Mouse (Mus musculus) frontal cortex, postnatal 10 days (tissue): Measurements from ENCODE around the gene Dph1.
"Not testable (repeated sequence)": the region's sequence is repeated elsewhere in the genome, so short reads cannot be mapped to it uniquely, and the experiment has no call there.

ENCODE experiments used
- DNase-seq, 2 experiments: peaks; one replicate each; pipeline ENCODE4 v3.0.0; 2022; ENCODE audit warnings: low spot score in 2 of 2, mixed read lengths in 1 of 2

The Dph1 gene

DNA sequence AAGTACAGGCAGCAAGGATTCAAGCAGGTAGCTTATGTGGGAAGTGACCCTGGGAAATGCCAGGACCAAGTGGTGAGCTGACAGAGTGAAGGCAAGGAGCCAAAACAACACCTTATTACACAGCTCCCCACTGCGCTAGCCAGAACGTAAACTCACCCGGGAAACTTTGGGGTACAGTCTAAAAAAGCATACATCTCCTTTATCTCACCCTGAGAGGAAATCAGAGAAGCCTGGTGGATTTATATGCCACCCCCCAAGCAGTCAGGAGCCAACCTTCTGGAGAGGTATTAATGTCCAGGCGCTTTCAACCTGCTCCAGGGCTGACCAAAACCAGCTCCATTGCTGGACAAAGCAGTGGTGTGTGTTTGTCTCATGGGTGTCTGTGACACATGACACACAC lies 12.9 kb upstream of the Dph1 start:
- no peak for DNase-seq

DNA sequence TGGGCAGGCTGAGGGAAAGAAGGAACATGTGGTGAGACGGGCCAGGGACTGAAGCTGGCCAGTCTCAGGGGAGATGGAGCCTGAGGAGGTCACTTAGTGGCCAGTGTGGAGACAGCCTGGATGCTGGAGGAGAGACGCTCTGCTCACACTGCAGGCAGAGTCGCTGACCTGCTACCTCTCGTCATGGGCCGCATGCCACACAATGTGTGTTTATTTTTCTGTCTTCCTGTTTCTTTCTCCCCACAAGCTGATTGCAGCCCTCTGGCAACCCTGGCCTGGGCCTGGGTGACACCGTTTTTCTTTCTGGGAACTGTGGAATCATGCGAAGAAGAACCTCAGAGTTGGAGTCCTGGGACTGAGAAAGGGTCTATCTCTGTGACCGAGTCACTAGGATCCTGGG lies 10.7 kb upstream of the Dph1 start:
- DNase-seq, result no peak

GRCm38 (mm10) chr11:75200935-75201334 lies 9.9 kb upstream of the Dph1 start:
- DNase-seq, result no peak

DNA sequence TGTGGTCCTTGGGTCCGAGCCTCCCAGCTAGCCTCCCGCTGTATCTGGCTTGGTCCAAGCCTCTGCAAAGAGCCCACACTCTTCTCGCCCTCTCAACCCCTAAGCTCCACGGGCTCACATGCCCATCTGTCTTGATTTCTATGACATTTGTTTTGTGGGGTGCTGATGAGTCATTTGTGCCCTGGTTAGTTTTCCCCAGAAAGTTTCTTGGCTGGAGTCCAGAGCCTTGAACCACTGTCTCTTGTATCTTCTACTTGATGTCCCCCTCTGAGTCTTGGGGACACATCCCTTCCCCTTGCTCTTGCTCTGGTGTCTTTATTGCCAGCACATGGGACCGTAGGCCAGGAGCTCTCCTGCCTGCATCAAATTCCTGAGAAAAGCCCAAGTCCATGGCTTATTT lies 8.9 kb upstream of the Dph1 start:
- DNase-seq, result no peak

DNA sequence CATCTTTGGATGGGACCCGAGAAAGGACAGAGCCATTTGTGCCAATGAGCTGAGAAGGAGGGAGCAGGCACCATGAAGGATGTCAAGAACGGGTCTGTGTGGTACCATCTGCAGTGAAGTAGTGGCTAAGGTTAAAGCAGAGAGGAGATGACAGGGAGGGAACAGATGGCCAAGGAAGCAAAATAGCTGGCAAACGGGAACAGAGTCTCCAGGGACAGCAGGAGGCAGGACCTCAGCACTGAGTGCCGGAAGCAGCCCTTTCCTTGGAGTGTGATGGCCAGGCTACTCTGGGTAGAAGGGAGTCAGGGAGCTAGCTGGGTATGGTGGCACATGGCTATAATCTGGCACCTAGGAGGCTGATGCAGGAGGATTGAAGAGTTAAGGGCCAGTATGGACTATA lies 7.8 kb upstream of the Dph1 start:
- DNase-seq, result no peak

DNA sequence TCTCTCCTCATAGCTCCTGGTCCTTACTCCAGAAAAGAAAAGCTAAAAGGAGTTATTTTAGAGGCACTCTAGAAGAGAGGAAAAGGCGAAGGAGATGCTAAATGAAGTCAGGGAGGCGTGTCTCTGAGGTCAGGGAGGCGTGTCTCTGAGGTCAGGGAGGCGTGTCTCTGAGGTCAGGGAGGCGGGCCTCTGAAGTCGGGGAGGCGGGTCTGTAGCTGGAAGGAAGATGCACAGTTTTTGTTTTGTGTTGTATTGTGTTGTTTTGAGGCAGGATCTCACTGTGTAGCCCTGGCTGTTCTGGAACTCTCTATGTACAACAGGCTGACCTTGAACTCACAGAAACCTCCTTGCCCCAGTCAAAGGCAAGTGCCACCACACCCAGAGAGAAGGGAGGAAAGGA lies 6.9 kb upstream of the Dph1 start:
- DNase-seq, result no peak

- no peak for DNase-seq
These were observed 5.1 kb upstream of the Dph1 start for GRCm38 (mm10) chr11:75196131-75196530.

- DNase-seq, result peak in 1 of 2 experiments; percentile 59
These were observed 3.9 kb upstream of the Dph1 start for GRCm38 (mm10) chr11:75194850-75195461.

DNA sequence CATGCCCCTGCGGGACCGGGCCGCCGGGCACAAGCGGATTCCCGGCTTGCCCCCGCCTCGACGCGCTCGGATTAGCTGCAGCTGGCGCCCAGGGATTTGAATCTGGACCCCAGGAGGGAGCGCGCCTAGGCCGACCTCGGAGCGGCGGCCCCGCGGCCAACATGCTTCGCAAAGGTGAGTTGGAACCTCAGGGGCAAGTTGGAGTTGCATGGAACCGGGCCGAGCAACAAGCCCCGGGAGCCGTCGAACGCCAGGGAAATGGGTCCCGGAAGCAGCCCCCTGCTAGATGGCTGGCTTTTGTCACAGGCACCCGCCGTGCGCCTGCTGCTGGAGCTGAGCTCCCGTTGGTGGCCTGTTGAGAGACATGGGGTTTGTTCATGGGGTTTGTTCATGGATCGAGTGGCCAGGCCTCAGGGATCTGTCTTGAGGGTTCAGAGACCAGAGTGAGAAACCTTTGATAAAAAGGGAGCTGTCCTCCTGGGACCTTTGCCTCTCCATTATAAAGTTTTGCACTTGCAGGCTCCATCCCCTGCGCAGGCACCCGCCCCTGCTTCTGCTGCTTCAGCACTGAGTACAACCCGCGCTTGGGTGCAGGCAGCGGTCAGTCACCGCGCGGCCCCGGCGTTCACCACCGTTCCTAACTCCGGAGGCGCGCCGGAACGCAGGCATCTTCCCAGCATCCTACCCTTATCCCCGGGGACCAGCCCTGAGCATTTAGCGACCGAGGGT lies 3.2 kb upstream of the Dph1 start:
- no peak for DNase-seq

DNA sequence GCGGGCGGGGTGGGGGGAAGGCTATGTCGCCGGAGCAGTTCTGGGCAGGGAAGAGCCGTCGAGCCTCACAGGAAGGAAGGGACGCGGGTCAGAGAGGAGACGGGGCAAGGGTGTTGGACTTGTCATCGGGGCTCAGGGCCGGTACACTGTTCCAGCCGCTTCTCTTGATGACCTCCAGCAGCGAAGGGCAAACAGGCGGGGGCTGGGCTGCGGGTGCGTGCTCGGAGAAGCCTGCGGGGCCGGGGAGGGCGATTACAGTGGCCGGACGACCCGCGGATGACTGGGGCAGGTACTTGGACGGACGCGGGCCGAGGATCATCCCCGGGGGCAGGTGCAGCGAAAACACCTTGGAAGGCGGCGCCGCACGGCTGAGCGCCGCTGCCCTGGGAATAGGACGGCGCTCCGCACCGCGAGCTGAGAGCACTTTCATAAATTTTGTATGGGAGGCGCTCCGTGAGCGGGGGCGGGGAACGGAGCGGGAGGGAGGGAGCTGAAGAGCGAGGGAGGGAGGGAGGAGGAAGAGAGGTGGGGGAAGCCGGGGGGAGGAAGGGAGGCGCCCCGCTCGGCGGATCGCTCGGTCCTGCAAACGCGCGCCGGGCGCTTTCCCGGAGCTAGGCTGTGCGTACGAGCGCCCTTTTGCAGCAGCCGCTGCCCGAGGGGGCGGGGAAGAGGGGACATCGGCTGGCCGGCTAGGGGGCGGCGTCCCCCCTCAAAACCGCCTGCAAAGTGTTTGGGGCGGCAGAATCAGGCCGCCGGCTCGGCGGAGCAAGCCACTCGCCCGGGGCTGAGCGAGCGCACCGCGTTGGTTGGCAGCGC lies 2.4 kb upstream of the Dph1 start, which contains the start of gene Rtn4rl1:
Rtn4rl1 (plus strand) TSS at position 528 of the 816 bp plus-strand sequence.
- peak in 1 of 2 experiments; percentile 71 for DNase-seq

GRCm38 (mm10) chr11:75192336-75193214 lies 1.5 kb upstream of the Dph1 start:
- DNase-seq, result peak in 1 of 2 experiments; percentile 77

DNA sequence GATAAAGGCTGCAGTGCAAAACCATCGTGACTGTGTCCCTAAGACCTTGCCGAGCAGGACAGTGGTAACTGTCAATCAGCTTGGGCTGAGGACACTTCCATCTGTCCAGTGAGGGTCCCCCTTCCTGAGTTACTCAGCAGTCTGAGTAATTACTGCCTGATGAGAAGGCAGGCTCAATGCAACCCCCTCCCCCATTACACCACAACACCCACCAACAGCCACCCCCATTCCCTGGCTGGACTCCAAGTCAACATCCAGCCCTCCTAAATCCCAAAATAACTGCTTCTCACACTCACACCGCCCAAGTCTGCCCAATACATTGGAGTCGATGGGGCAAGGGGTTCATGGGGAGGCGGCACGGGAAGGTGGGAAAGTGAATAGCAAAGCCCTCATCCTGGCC lies 800 bp upstream of the Dph1 start:
- DNase-seq, result no peak

DNA sequence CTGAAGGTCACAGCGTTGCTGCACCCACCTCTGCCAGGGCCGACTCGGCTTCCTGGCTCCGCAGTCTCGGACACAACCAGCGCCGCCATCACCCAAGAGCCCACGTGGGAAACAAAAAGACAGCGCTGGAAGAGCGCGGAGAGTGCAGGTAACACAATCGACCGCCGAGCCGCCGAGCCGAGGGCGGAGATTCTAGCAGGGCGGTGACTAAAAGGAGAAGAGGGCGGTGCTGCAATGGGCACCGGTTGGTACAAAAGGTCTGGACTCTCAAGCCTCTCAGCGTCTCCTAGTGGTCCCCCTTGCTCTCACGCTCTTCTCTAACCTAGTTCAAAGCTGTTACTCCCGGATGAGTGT lies 693 bp downstream of the Dph1 start:
- peak in 1 of 2 experiments; percentile 76 for DNase-seq

DNA sequence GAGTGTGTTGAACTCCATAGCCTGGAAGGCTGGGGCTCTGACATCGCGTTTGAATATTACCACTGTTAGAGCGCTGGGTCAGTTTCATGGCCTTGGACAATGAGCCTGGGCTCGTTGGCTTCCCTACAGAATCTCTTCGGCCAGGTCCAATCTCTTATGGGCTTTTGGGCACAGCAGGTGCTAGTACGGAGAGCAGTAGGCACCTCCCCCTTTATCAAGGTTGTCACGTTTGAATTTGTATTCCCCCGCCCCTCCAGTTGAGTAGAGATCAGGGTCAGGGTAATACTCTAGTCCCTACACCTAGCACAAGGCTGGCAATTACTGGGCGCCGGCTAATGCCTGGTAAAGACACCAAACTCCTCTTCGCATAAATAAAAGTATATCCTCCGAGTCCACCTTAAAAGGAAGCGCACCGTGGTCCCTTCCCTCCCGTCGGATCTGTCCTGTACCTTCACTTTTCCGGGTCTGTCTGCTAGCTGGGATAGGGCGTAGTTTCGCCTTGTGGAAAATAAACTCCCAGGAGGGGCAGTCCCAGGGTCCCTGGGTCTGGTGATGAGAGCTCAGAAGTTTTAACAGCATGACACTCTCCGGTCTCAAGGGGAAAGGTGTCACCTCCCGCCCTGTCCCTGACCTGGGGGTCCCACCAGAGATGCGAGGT lies 1.2 kb downstream of the Dph1 start:
- DNase-seq, result no peak

DNA sequence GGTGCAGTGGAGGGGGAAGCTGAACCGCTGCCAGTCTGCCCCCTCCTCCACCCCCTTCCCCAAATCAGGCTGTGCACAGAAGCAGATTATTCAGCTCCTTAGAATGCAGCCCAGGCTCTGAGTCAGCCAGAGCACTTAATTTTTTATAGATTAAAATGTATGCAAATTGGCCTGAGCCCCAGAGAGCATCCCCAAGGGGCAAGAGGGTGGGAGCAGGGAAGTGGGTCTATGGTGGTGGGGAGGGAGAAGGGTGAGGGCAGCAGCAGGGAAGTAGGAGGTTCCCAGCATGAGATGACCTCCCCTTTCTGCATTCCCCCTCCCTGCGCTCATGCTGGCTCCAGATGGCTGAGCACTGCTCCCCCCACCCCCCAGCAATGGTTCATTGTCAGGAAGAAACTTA lies 6.1 kb downstream of the Dph1 start:
- DNase-seq, result no peak

DNA sequence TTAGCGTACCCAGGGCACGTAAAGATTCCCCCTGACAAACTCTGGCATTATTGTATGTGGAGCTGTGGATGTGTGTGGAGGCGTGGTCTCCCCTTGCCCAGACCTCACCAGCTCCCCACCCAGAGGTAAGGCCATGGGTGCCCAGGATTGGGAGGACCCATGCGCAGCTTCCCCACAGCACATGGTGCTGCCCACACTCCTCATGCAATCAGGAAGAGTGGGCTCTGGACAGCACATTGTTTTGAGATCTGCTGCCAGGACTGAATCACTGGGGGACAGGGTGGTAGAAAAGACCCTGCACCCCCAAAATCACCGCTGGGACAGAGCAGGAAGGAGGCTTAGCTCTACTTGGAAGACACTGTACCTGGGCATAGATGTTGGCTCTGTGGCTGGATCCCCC lies 6.5 kb downstream of the Dph1 start:
- DNase-seq, result no peak

- DNase-seq, result no peak
These were observed 7.0 kb downstream of the Dph1 start for GRCm38 (mm10) chr11:75183917-75184570.

DNA sequence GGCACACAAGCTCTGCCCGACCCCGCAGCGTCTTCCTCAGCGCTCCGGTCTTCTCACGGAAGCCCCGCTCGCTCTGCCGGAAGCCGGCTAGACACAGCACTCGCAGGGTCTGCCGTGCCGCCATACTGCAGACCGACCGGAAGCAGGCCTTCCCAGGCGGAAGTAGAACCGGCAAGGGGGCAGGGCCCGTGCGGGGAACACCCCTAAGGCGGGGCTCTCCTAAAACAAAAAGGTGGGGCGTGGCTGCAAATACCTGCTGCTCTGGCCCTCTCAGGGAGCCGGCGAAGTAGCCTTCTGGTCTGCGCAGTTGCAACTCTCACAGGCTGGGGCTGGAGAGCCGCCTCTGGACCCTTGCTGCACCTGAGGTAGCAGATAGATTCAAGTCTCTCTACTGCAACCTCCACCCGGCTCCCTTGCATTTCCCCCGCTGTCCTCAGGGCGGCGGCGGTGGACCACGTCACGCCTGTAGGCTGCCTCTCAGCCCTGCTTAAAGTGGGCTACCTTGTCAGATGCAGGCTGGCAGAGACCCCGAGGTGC lies 12.3 kb downstream of the Dph1 start, which contains the start of gene Ovca2:
Ovca2 (minus strand) TSS at position 164 of the 537 bp plus-strand sequence.
- DNase-seq, result peak; percentile 85 to 89

GRCm38 (mm10) chr11:75178011-75178410 lies 13.0 kb downstream of the Dph1 start:
- no peak for DNase-seq

DNA sequence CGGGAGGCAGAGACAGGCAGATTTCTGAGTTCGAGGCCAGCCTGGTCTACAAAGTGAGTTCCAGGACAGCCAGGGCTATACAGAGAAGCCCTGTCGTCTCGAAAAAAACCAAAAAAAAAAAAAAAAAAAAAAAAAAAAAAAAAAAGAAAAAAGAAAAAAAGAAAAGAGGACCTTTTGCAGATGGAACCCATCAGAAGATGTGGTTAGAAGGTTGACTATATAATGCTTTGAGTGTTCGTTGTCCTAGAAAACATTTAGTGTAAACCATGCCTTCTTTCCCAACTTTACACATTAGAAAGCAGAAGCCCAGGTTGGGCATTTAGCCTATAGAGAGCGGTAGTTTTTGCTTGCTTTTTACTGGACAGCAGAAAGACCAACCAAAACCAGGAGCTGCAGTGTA lies 16.5 kb downstream of the Dph1 start:
- not testable (repeated sequence) for DNase-seq
